Mouse (Mus musculus) limb, embryonic 10.5 days (tissue): ENCODE data around the gene Uqcr10. TPM values are rescaled to one million over a fixed set of nuclear protein-coding genes. Genes with fewer than 3 reads are reported as not detected.

Source experiments
- DNase-seq: peaks from one replicate; pipeline ENCODE4 v3.0.0-alpha.2; 2017; ENCODE audit warnings: low spot score
- H3K27ac ChIP-seq: fragments of 300-500 bp; sonication (generic); 2 replicates; pipeline ENCODE4 v1.5.1; 2016; ENCODE audit warnings: mild to moderate bottlenecking
- H3K27me3 ChIP-seq: fragments of 300-500 bp; sonication (generic); 2 replicates; pipeline ENCODE4 v1.6.1; 2016; ENCODE audit warnings: low read depth, mild to moderate bottlenecking; ENCODE audit not compliant: poor library complexity, severe bottlenecking
- H3K36me3 ChIP-seq: fragments of 300-500 bp; sonication (generic); 2 replicates; pipeline ENCODE4 v1.6.1; 2016; ENCODE audit warnings: mild to moderate bottlenecking, moderate library complexity
- H3K4me1 ChIP-seq: fragments of 300-500 bp; sonication (generic); 2 replicates; pipeline ENCODE4 v1.6.1; 2016
- H3K4me3 ChIP-seq: fragments of 300-500 bp; sonication (generic); 2 replicates; pipeline ENCODE4 v1.5.1; 2016; ENCODE audit warnings: mild to moderate bottlenecking, moderate library complexity
- H3K9me3 ChIP-seq: fragments of 300-500 bp; sonication (generic); replicated peaks from 2 replicates; pipeline ENCODE4 v1.6.1; 2016; ENCODE audit warnings: mild to moderate bottlenecking
- WGBS: fragments of 180-500 bp; shearing (Covaris S2); methylation state at CpG from one replicate; pipeline ENCODE4 v1.1.7; 2016; 5-methylcytosine and 5-hydroxymethylcytosine counted together
- polyA plus RNA-seq: library from polyadenylated mRNA; unstranded; fragments of >200 nt; fragmentation: Nextera tagmentation; extraction: Ambion mirVana; gene quantifications from 2 replicates; pipeline ENCODE4 v1.2.1, GENCODE M21; 2016

Uqcr10 gene
- polyA plus RNA-seq, 1 experiment from 2014 or later = 672 TPM

- Histone ChIP-seq H3K27me3 (no peaks in the 10 kb centered on the region), H3K27ac (no peak overlapping the region), H3K36me3 (peaks cover 79% of the 10 kb centered on the region), H3K4me3 (no peak overlapping the region), H3K9me3 (no peaks in the 10 kb centered on the region), H3K4me1 (no peaks in the 10 kb centered on the region)
- no peak for DNase-seq
- 95% methylated on average over 1 of the region's 1 CpGs for WGBS
These were observed 44.3 kb downstream of the Uqcr10 start for GRCm38 (mm10) chr11:4659818-4660217.

Other genes with a start within 250 kb of the Uqcr10 start
- gene Mtmr3, start 109.5 kb downstream of the Uqcr10 start, polyA plus RNA-seq = 26.6 and 31.4 TPM in 2 replicates
- not detected in 2 replicates for gene Gm11032, start 84.3 kb downstream of the Uqcr10 start, polyA plus RNA-seq
- gene Ascc2, start 66.6 kb downstream of the Uqcr10 start, polyA plus RNA-seq = 40.3 and 40.5 TPM in 2 replicates
- 83.0 and 83.7 TPM in 2 replicates for gene Zmat5, start 336 bp upstream of the Uqcr10 start, polyA plus RNA-seq
- gene Cabp7, start 42.4 kb upstream of the Uqcr10 start, polyA plus RNA-seq = 0.10 and 0.13 TPM in 2 replicates
- 61.4 and 63.8 TPM in 2 replicates for gene Nf2, start 145.2 kb upstream of the Uqcr10 start, polyA plus RNA-seq
- 75.9 and 84.2 TPM in 2 replicates for gene Nipsnap1, start 169.6 kb upstream of the Uqcr10 start, polyA plus RNA-seq
- 46.3 and 47.5 TPM in 2 replicates for gene Thoc5, start 191.0 kb upstream of the Uqcr10 start, polyA plus RNA-seq
- 0.08 TPM in 1 of 2 replicates, not detected in the other for gene Nefh, start 243.7 kb upstream of the Uqcr10 start, polyA plus RNA-seq